Mouse (Mus musculus) ES-E14 (cell line): Measurements from ENCODE around the gene Col28a1.

ENCODE experiments used
- CHD2 ChIP-seq: IDR thresholded peaks from 2 replicates; pipeline ENCODE4 v1.6.1; 2014; ENCODE audit warnings: mild to moderate bottlenecking, low read depth, low read length, inconsistent platforms
- MAFK ChIP-seq: IDR thresholded peaks from 2 replicates; pipeline ENCODE4 v1.6.1; 2014; ENCODE audit warnings: mild to moderate bottlenecking, low read depth, low read length, inconsistent platforms; ENCODE audit not compliant: insufficient read depth
- ZC3H11A ChIP-seq: IDR thresholded peaks from 2 replicates; pipeline ENCODE4 v1.6.1; 2012; ENCODE audit warnings: low read depth, mild to moderate bottlenecking, inconsistent platforms, low read length, borderline replicate concordance
- ZNF384 ChIP-seq: IDR thresholded peaks from 2 replicates; pipeline ENCODE4 v1.6.1; 2012; ENCODE audit warnings: low read depth, low read length, inconsistent platforms

DNA sequence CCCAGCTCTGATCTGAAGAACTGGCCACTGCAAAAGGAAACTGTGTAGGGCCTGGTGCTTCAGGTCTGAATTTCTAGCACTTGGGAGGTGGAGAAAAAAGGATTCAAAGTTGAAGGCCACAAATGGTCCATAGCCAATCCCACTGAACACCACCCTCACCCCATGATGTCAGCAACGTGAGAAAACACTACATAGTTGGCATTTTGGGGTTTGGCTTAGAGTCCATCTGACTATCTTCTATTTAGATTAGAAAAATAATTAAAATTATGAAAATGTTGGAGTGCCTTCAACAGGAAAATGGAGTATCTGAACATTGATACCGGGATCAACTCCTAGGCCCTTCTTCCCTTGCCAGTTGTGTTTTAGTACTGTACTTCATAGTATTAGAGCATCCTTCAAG lies 144.2 kb downstream of the Col28a1 start:
- TF ChIP-seq MAFK (no peak), CHD2 (no peak), ZNF384 (no peak), ZC3H11A (no peak)
